Mouse (Mus musculus) c-Kit-negative CD71-positive TER-119-positive erythroid progenitor cells, embryonic 14.5 days (primary cell): Measurements from ENCODE around the gene Rora.

ENCODE experiments used
- DNase-seq: peaks from one replicate; pipeline ENCODE4 v3.0.0-alpha.2; 2013; ENCODE audit warnings: low read depth, low spot score

Gene Rora

GRCm38 (mm10) chr9:69226424-69226823, 572.8 kb downstream of the Rora start:
- no peak for DNase-seq

GRCm38 (mm10) chr9:69227806-69228205, 574.2 kb downstream of the Rora start:
- DNase-seq, result no peak

- DNase-seq, result no peak
Observed at GRCm38 (mm10) chr9:69229935-69230334, 576.3 kb downstream of the Rora start.

- DNase-seq, result no peak
Observed at GRCm38 (mm10) chr9:69234526-69234925, 580.9 kb downstream of the Rora start.

GRCm38 (mm10) chr9:69237316-69237715, 583.7 kb downstream of the Rora start:
- no peak for DNase-seq

GRCm38 (mm10) chr9:69242538-69242937, 589.0 kb downstream of the Rora start:
- no peak for DNase-seq

- no peak for DNase-seq
Observed at GRCm38 (mm10) chr9:69243626-69244025, 590.0 kb downstream of the Rora start.

GRCm38 (mm10) chr9:69246225-69246624, 592.6 kb downstream of the Rora start:
- no peak for DNase-seq

GRCm38 (mm10) chr9:69249586-69249985, 596.0 kb downstream of the Rora start:
- DNase-seq, result no peak

- DNase-seq, result no peak
Observed at GRCm38 (mm10) chr9:69250326-69250725, 596.7 kb downstream of the Rora start.

- DNase-seq, result no peak
Observed at GRCm38 (mm10) chr9:69258506-69258905, 604.9 kb downstream of the Rora start.

- DNase-seq, result no peak
Observed at GRCm38 (mm10) chr9:69259382-69259781, 605.8 kb downstream of the Rora start.

- DNase-seq, result no peak
Observed at GRCm38 (mm10) chr9:69265151-69265550, 611.6 kb downstream of the Rora start.

- no peak for DNase-seq
Observed at GRCm38 (mm10) chr9:69270374-69270773, 616.8 kb downstream of the Rora start.

- DNase-seq, result no peak
Observed at GRCm38 (mm10) chr9:69270931-69271330, 617.3 kb downstream of the Rora start.

GRCm38 (mm10) chr9:69272884-69273283, 619.3 kb downstream of the Rora start:
- no peak for DNase-seq

- no peak for DNase-seq
Observed at GRCm38 (mm10) chr9:69274766-69275485, 621.3 kb downstream of the Rora start.

- no peak for DNase-seq
Observed at GRCm38 (mm10) chr9:69277256-69277655, 623.7 kb downstream of the Rora start.

GRCm38 (mm10) chr9:69285011-69285410, 631.4 kb downstream of the Rora start:
- DNase-seq, result no peak

- no peak for DNase-seq
Observed at GRCm38 (mm10) chr9:69288113-69288512, 634.5 kb downstream of the Rora start.

GRCm38 (mm10) chr9:69288586-69288985, 635.0 kb downstream of the Rora start:
- DNase-seq, result no peak

- DNase-seq, result no peak
Observed at GRCm38 (mm10) chr9:69289056-69290017, 635.8 kb downstream of the Rora start.
